Mouse (Mus musculus) cerebellum, postnatal 36 days (tissue): ENCODE measurements around the gene Tjp1.

Experiments
- DNase-seq, 2 experiments: peaks; one replicate each; pipeline ENCODE4 v3.0.0; 2021 to 2022; ENCODE audit warnings: mixed read lengths in 2 of 2

Tjp1 gene

GRCm38 (mm10) chr7:65350348-65351079 lies 177.1 kb downstream of the Tjp1 start:
- no peak for DNase-seq

- DNase-seq = no peak
Measured at GRCm38 (mm10) chr7:65348540-65348939, 179.0 kb downstream of the Tjp1 start.

- no peak for DNase-seq
Measured at GRCm38 (mm10) chr7:65345314-65345713, 182.3 kb downstream of the Tjp1 start.

- no peak for DNase-seq
Measured at GRCm38 (mm10) chr7:65337581-65338270, 189.9 kb downstream of the Tjp1 start.

GRCm38 (mm10) chr7:65333081-65333760 lies 194.4 kb downstream of the Tjp1 start:
- no peak for DNase-seq

GRCm38 (mm10) chr7:65319047-65319725 lies 208.4 kb downstream of the Tjp1 start:
- DNase-seq = peak; percentile 65 to 82

GRCm38 (mm10) chr7:65317418-65317817 lies 210.2 kb downstream of the Tjp1 start:
- DNase-seq = peak; percentile 69 to 71

- no peak for DNase-seq
Measured at GRCm38 (mm10) chr7:65315182-65315581, 212.4 kb downstream of the Tjp1 start.

- no peak for DNase-seq
Measured at GRCm38 (mm10) chr7:65296675-65297589, 230.6 kb downstream of the Tjp1 start.

- no peak for DNase-seq
Measured at GRCm38 (mm10) chr7:65282886-65283285, 244.7 kb downstream of the Tjp1 start.

- DNase-seq = no peak
Measured at GRCm38 (mm10) chr7:65281960-65282359, 245.6 kb downstream of the Tjp1 start.

- no peak for DNase-seq
Measured at GRCm38 (mm10) chr7:65280944-65281912, 246.4 kb downstream of the Tjp1 start.

GRCm38 (mm10) chr7:65279277-65279676 lies 248.3 kb downstream of the Tjp1 start:
- DNase-seq = peak; percentile 6 to 12

- DNase-seq = no peak
Measured at GRCm38 (mm10) chr7:65275761-65276160, 251.8 kb downstream of the Tjp1 start.

GRCm38 (mm10) chr7:65274216-65274615 lies 253.4 kb downstream of the Tjp1 start:
- DNase-seq = peak; percentile 34 to 44

GRCm38 (mm10) chr7:65249656-65250055 lies 277.9 kb downstream of the Tjp1 start:
- DNase-seq = no peak
